Mouse (Mus musculus): ENCODE data around the gene Zfp788.
"Not testable (repeated sequence)": the region's sequence is repeated elsewhere in the genome, so short reads cannot be mapped to it uniquely, and the experiment has no call there.

Zfp788 gene

DNA sequence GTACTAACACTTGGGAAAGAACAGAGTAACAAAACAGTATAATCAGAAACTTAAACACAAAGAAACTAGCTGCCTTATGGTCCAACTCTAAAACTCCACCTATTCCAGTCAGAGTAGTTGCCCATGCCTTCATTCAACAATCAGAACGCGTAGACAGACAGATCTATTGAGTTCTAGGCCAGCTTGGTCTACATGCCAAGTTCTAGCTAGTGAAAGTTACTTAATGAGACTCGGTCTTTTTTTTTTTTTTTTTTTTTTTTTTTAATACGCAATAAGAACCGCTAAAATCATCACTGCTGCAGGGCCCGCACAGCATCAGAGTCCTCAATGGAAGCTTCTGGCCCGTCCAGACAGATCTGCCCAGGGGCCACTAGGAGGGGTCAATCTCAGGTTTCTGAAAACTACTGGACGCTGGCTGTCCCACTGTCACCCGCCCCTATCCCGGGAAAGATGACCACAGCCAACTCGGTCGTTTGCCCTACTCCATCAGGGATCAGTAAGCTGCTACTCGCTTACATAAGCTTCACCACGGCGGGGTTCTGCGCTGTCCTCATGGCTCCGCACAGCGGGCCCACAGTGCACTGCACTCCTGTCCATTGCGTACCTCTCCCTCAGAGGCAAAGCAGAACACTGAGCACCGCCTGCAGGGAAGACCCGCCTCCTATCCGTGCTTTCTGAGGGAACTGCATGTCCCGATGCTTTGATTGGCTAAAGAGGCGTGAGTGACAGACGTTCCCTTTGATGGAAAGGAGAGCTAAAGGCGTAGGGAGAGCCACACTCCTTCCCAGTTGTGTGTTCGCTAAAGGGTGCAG, at the start of gene Zfp788:
Zfp788 (plus strand) TSS at position 795 of the 812 bp plus-strand sequence.
- peak; percentile 97 to 98 for DNase-seq (ENCODE audit: low spot score in 2 of 2)

DNA sequence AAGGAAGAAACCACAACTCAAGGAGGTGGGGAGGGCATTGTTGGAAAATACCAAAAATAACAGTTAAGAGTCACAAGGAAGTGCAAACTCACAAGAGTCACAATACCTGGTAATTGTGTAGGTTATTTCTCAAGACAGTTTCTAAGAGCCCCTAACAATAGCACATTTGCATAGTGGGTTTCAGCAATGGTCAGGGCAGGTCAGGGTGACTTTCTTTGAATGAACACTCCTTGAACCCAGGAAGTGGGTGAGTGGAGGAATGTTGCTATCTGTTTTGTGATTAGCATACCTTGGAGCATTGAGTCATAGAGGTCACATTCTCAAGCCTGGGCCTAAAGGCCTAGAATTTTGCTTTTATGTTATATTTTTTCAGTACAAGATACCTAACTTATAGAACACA, 45.2 kb upstream of the Zfp788 start:
- not testable (repeated sequence) for DNase-seq (ENCODE audit: low spot score in 2 of 2)

- no peak for DNase-seq (ENCODE audit: low spot score in 2 of 2)
These were observed 34.4 kb upstream of the Zfp788 start for GRCm38 (mm10) chr7:41598615-41599014.

DNA sequence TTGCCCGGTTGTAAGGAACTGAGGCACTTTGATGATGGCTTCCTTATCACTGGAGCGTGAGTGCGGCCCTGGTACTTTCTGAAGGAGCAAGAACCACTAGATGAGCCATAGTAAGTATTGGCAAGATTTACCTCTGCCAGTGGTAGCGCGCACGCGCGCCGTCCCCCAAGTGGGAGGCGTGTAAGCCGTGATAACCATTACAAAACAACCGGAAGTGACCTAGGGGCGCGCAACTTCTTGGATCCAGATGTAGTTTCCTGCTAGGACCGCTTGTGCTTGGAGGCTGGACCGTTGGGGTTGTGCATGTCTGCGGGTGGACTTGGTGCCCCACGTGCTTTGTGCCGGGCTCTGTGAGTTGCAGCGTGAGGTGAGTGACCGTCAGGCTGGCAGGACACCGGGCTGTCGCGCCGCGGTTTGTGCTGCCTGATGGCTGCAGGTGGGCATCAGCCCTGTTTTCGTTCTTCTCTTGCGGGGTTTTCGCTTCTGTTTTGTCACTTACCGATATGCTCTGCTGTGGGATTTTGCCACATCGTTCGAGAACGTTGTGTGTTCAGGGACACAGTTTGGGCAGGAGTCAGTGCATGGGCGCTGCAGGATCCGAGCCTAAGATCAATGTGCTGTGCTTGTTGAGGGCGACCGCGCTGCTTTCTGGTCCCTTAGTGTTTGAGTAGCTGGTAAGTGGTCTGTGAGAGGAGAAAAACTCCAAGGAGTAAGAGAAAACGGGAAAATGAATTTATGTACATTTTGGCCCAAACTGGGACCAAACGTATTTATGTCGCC, 33.8 kb upstream of the Zfp788 start, which contains the start of gene 2610021A01Rik:
2610021A01Rik (plus strand) TSS at position 197 of the 780 bp plus-strand sequence.
- peak; percentile 91 to 94 for DNase-seq (ENCODE audit: low spot score in 2 of 2)

DNA sequence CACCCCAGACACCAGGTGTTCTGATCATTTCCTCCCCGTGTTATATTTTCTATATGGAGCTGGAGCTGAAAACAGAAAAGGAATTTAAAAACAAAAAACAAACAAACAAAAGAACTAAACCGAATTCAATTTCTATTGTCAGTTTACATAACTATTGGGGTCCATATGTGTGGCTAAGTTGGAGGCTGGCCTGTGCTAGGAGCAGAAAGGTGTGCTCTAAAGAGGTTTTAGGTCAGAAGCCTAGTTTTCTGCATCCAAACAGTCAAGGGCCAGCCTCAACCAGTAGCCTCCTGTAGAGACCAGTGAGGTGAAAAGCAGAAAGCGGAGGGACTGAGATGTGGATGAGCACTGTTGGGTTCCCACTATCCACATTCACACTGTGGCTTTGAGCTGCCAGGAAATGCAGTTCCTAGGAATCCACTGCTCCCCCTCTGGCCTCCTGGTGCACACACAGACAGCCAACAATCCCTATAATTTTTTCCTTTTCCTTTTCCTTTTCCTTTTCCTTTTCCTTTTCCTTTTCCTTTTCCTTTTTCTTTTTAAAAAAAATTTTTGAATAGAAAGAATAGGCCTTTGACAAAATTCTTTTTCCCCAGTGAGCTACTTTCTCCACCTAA, 33.0 kb upstream of the Zfp788 start:
- peak in 1 of 2 experiments; percentile 5 for DNase-seq (ENCODE audit: low spot score in 2 of 2)

- DNase-seq (ENCODE audit: low spot score in 2 of 2), result no peak
These were observed 21.3 kb upstream of the Zfp788 start for GRCm38 (mm10) chr7:41611654-41612053.

DNA sequence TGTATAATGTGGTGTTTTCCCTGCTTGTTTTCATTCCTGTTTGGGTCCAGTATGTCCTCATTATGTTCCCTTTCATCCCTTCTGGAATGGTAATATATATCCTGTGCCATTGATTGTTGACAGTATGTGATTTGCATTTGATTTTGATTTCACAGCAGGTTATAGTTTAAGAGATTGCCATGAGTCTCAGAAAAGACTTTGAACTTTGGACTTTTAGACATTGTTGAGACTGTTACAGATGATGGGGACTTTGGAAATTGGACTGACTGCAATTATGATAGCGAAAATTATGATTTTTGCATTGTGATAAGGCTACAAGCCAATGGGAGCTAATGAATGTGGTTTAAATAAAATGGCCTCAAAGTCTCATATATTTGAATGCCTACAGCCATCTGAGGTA, 16.8 kb upstream of the Zfp788 start:
- not testable (repeated sequence) for DNase-seq (ENCODE audit: low spot score in 2 of 2)

GRCm38 (mm10) chr7:41633221-41633984, 400 bp downstream of the Zfp788 start:
- peak; percentile 94 to 96 for DNase-seq (ENCODE audit: low spot score in 2 of 2)

- not testable (repeated sequence) for DNase-seq (ENCODE audit: low spot score in 2 of 2)
These were observed 41.3 kb downstream of the Zfp788 start for GRCm38 (mm10) chr7:41674326-41674725.
